Comparison of ENCODE assay signal across 8 mouse cellular contexts in the genomic region with DNA sequence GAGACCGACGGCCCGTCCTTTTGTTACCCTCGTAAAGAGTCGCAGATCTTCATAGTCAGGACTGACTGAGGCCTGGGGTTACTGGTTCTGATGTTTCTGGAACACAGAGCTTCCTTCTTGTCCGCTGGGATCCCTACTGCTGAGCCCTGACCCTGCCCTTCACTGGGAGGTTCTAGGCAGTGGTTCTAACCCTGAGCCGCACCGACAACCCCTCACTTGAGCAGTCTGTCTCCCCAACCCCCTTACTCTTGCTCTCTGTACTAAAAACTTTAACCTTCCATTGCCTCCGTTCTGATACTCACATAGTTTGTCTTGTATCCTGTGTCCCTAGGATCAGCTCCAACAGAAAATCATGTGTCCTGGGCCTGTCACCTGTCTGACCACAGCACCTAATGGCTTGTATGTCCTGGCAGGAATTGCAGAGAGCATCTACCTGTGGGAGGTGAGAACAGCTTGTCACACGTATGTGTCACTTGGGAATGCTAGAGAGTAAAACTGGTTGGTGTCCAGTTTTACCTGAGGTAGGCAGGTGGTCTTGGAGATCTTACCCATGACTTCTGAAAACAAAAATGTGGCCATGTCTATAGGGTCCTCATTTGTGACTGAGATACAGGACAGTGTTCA. TPM values are rescaled to one million over a fixed set of nuclear protein-coding genes. Genes with fewer than 3 reads are reported as not detected.
DNase-seq lines count a peak whose midpoint lies in the region; ATAC-seq and TF ChIP-seq lines count a peak whose summit lies in the region.

No protein-coding gene starts in this region.

- no peak for DNase-seq in heart, postnatal 14 days
- no peak for DNase-seq in MEL (ENCODE audit: low read depth, low spot score)
- DNase-seq in hindbrain, embryonic 10.5 days (ENCODE audit: low spot score), result no peak
- no peak for DNase-seq in midbrain, embryonic 11.5 days (ENCODE audit: low spot score, missing footprints)
- no peak for DNase-seq in ovary, adult 18-20 months (ENCODE audit: low spot score)
- no peak for DNase-seq in cerebellum, adult 11 months
- DNase-seq in adrenal gland, postnatal 25 days, result no peak

- no peak for TF ChIP-seq CTCF in MEL (IDR thresholded peaks at IDR 0.05 in 2 of 3, conservative IDR thresholded peaks at IDR 0.05 in 1 of 3; ENCODE audit: control insufficient read depth in 1 of 3, insufficient read depth in 1 of 3, low read depth in 2 of 3, low read length in 3 of 3, poor library complexity in 1 of 3, severe bottlenecking in 1 of 3)

- H3K4me3 ChIP-seq in heart, embryonic 14.5 days (ENCODE audit: control insufficient read depth in 1 of 2, insufficient read depth in 1 of 2, low read depth in 1 of 2, low read length in 2 of 2), result peak overlapping the region; percentile 89 to 92
- H3K4me3 ChIP-seq in MEL (ENCODE audit: control insufficient read depth in 1 of 2, insufficient read depth in 1 of 2, low read depth in 2 of 2, low read length in 2 of 2), result peak overlapping the region; percentile 70 to 83
- H3K4me3 ChIP-seq in hindbrain, embryonic 10.5 days, result peak overlapping the region; percentile 98
- peak overlapping the region; percentile 94 for H3K4me3 ChIP-seq in midbrain, embryonic 11.5 days (ENCODE audit: low read depth, low read length)

- H3K79me2 ChIP-seq in MEL (ENCODE audit: control insufficient read depth, insufficient read depth, low read length, poor library complexity), result peaks cover 11% of the 10 kb centered on the region

- peak overlapping the region; percentile 90 for H3K4me2 ChIP-seq in heart, embryonic 14.5 days (ENCODE audit: low read length)
- H3K4me2 ChIP-seq in midbrain, embryonic 11.5 days, result peak overlapping the region; percentile 81

- TF ChIP-seq RAD21 in MEL (IDR thresholded peaks at IDR 0.05; ENCODE audit: low read depth, low read length), result no peak

- intact Hi-C loops in heart, postnatal 14 days (cut with DNase I), result loop anchor here (10.0 kb wide), 2 partner anchors 174 to 284 kb away; a partner anchor contains a TSS

- peak overlapping the region; percentile 86 for H3K9ac ChIP-seq in heart, embryonic 14.5 days (ENCODE audit: low read length)
- H3K9ac ChIP-seq in MEL (ENCODE audit: control insufficient read depth, low read depth, low read length, poor library complexity, severe bottlenecking), result peak overlapping the region; percentile 85
- H3K9ac ChIP-seq in midbrain, embryonic 11.5 days (ENCODE audit: low read length), result peak overlapping the region; percentile 86

- H3K27me3 ChIP-seq in heart, embryonic 14.5 days (ENCODE audit: control insufficient read depth, insufficient read depth, low read length), result no peaks in the 10 kb centered on the region
- H3K27me3 ChIP-seq in MEL (ENCODE audit: control insufficient read depth in 1 of 2, insufficient read depth in 2 of 2, low read length in 2 of 2), result no peaks in the 10 kb centered on the region
- H3K27me3 ChIP-seq in hindbrain, embryonic 10.5 days (ENCODE audit: insufficient read depth, poor library complexity, severe bottlenecking), result peaks cover 15% of the 10 kb centered on the region
- no peaks in the 10 kb centered on the region for H3K27me3 ChIP-seq in midbrain, embryonic 11.5 days (ENCODE audit: control insufficient read depth, insufficient read depth, low read length)

- peaks cover 3 to 8% of the 10 kb centered on the region in 2 experiments for H3K4me1 ChIP-seq in heart, embryonic 14.5 days (ENCODE audit: control insufficient read depth in 2 of 2, insufficient read depth in 2 of 2, low read length in 2 of 2)
- peaks cover 0 to 12% of the 10 kb centered on the region in 2 experiments; a peak in 3 of 4 replicates for H3K4me1 ChIP-seq in MEL (ENCODE audit: control insufficient read depth in 1 of 2, insufficient read depth in 2 of 2, low read length in 2 of 2)
- H3K4me1 ChIP-seq in hindbrain, embryonic 10.5 days (replicated peaks), result peaks cover 33% of the 10 kb centered on the region
- peaks cover 10% of the 10 kb centered on the region for H3K4me1 ChIP-seq in midbrain, embryonic 11.5 days (ENCODE audit: control insufficient read depth, insufficient read depth, low read length)

- TF ChIP-seq POLR2A in MEL (IDR thresholded peaks at IDR 0.05; ENCODE audit: control insufficient read depth in 1 of 2, insufficient read depth in 1 of 2, low read depth in 1 of 2, low read length in 2 of 2, poor library complexity in 1 of 2), result no peak

- ATAC-seq in heart, embryonic 14.5 days (ENCODE audit: insufficient number of reproducible peaks, insufficient read depth, low FRiP score, low read depth), result no peak
- ATAC-seq in midbrain, embryonic 11.5 days (ENCODE audit: low FRiP score), result no peak

- WGBS in heart, embryonic 14.5 days, result 15% methylated on average over 10 of the region's 10 CpGs
- WGBS in hindbrain, embryonic 10.5 days, result 17% methylated on average over 10 of the region's 10 CpGs
- WGBS in midbrain, embryonic 11.5 days, result 20% methylated on average over 10 of the region's 10 CpGs

- H3K27ac ChIP-seq in heart, embryonic 14.5 days (replicated peaks in 1 of 2; ENCODE audit: control insufficient read depth in 1 of 2, insufficient read depth in 1 of 2, low read depth in 2 of 2, low read length in 2 of 2), result no peak overlapping the region; a peak in 1 of 4 replicates
- peak overlapping the region; percentile 37 for H3K27ac ChIP-seq in MEL (ENCODE audit: control insufficient read depth, low read depth, low read length)
- peak overlapping the region; percentile 91 for H3K27ac ChIP-seq in hindbrain, embryonic 10.5 days
- H3K27ac ChIP-seq in midbrain, embryonic 11.5 days (ENCODE audit: low read depth, low read length), result no peak overlapping the region

- no peaks in the 10 kb centered on the region for H3K9me3 ChIP-seq in heart, embryonic 14.5 days (ENCODE audit: control insufficient read depth, low read length)
- no peaks in the 10 kb centered on the region for H3K9me3 ChIP-seq in MEL (replicated peaks; ENCODE audit: insufficient read depth, low read length)
- no peaks in the 10 kb centered on the region for H3K9me3 ChIP-seq in hindbrain, embryonic 10.5 days
- H3K9me3 ChIP-seq in midbrain, embryonic 11.5 days (ENCODE audit: control insufficient read depth, low read length), result no peaks in the 10 kb centered on the region

- peaks cover 48% of the 10 kb centered on the region for H3K36me3 ChIP-seq in heart, embryonic 14.5 days (ENCODE audit: control insufficient read depth, insufficient read depth, low read length)
- H3K36me3 ChIP-seq in MEL (ENCODE audit: control insufficient read depth in 1 of 2, insufficient read depth in 2 of 2, low read length in 2 of 2), result peaks cover 2 to 8% of the 10 kb centered on the region in 2 experiments; a peak in 2 of 4 replicates
- peaks cover 48% of the 10 kb centered on the region for H3K36me3 ChIP-seq in hindbrain, embryonic 10.5 days
- H3K36me3 ChIP-seq in midbrain, embryonic 11.5 days (ENCODE audit: control insufficient read depth, insufficient read depth, low read length), result peaks cover 20% of the 10 kb centered on the region

- TF ChIP-seq EP300 in MEL (IDR thresholded peaks at IDR 0.05; ENCODE audit: low read depth in 1 of 2, low read length in 2 of 2), result no peak

RNA-seq across cellular contexts. Expression of a gene that starts 0.8 kb away (rescaled TPM):
- 73.2 and 84.4 TPM in 2 replicates for polyA plus RNA-seq in heart, embryonic 14.5 days (2014; fragmentation: Nextera tagmentation; extraction: Ambion mirVana)
- 10 to 100 TPM; 21.7 to 24.0 TPM for total RNA-seq in heart, postnatal 14 days (2021)
- total RNA-seq in MEL (2012; rRNA removed), result 94.5 and 107 TPM in 2 replicates
- polyA plus RNA-seq in MEL (2012; ENCODE audit: insufficient read depth in 1 of 2, insufficient read length in 2 of 2, low read depth in 1 of 2, low replicate concordance in 2 of 2, missing spikeins in 1 of 2), result 10 to 100 TPM in 1 of 2 experiments, not detected in 1; 89.5 TPM
- 128 and 140 TPM in 2 replicates for polyA plus RNA-seq in hindbrain, embryonic 10.5 days (2016; fragmentation: Nextera tagmentation; extraction: Ambion mirVana)
- 92.7 and 98.4 TPM in 2 replicates for polyA plus RNA-seq in midbrain, embryonic 11.5 days (2014; fragmentation: Nextera tagmentation; extraction: Ambion mirVana)
- total RNA-seq in adrenal gland, postnatal 25 days (2021), result 32.4 and 35.5 TPM in 2 replicates

RNA-seq across cellular contexts. Expression of a gene that starts 9.7 kb away (rescaled TPM):
- polyA plus RNA-seq in heart, embryonic 14.5 days (2014; fragmentation: Nextera tagmentation; extraction: Ambion mirVana), result 0.09 and 0.18 TPM in 2 replicates
- under 1 TPM; 0.10 to 0.19 TPM for total RNA-seq in heart, postnatal 14 days (2021)
- total RNA-seq in MEL (2012; rRNA removed), result 0.16 and 0.42 TPM in 2 replicates
- polyA plus RNA-seq in MEL (2012; ENCODE audit: insufficient read depth in 1 of 2, insufficient read length in 2 of 2, low read depth in 1 of 2, low replicate concordance in 2 of 2, missing spikeins in 1 of 2), result 1 to 10 TPM in 1 of 2 experiments, not detected in 1; 1.1 TPM
- polyA plus RNA-seq in hindbrain, embryonic 10.5 days (2016; fragmentation: Nextera tagmentation; extraction: Ambion mirVana), result 0.35 TPM in 2 replicates
- 0.22 and 0.38 TPM in 2 replicates for polyA plus RNA-seq in midbrain, embryonic 11.5 days (2014; fragmentation: Nextera tagmentation; extraction: Ambion mirVana)
- 0.12 TPM in 1 of 2 replicates, not detected in the other for total RNA-seq in adrenal gland, postnatal 25 days (2021)

RNA-seq across cellular contexts. Expression of a gene that starts 23.3 kb away (rescaled TPM):
- 16.2 and 20.3 TPM in 2 replicates for polyA plus RNA-seq in heart, embryonic 14.5 days (2014; fragmentation: Nextera tagmentation; extraction: Ambion mirVana)
- total RNA-seq in heart, postnatal 14 days (2021), result 100 to 1,000 TPM; 124 to 125 TPM
- 58.2 and 62.0 TPM in 2 replicates for total RNA-seq in MEL (2012; rRNA removed)
- 100 to 1,000 TPM in 1 of 2 experiments, not detected in 1; 150 TPM for polyA plus RNA-seq in MEL (2012; ENCODE audit: insufficient read depth in 1 of 2, insufficient read length in 2 of 2, low read depth in 1 of 2, low replicate concordance in 2 of 2, missing spikeins in 1 of 2)
- polyA plus RNA-seq in hindbrain, embryonic 10.5 days (2016; fragmentation: Nextera tagmentation; extraction: Ambion mirVana), result 11.8 and 13.1 TPM in 2 replicates
- polyA plus RNA-seq in midbrain, embryonic 11.5 days (2014; fragmentation: Nextera tagmentation; extraction: Ambion mirVana), result 11.9 and 13.5 TPM in 2 replicates
- 159 and 161 TPM in 2 replicates for total RNA-seq in adrenal gland, postnatal 25 days (2021)

RNA-seq across cellular contexts. Expression of a gene that starts 27.6 kb away (rescaled TPM):
- 265 and 275 TPM in 2 replicates for polyA plus RNA-seq in heart, embryonic 14.5 days (2014; fragmentation: Nextera tagmentation; extraction: Ambion mirVana)
- total RNA-seq in heart, postnatal 14 days (2021), result 10 to 100 TPM; 36.2 to 45.9 TPM
- 8.7 and 9.1 TPM in 2 replicates for total RNA-seq in MEL (2012; rRNA removed)
- 10 to 100 TPM in 1 of 2 experiments, not detected in 1; 25.3 TPM for polyA plus RNA-seq in MEL (2012; ENCODE audit: insufficient read depth in 1 of 2, insufficient read length in 2 of 2, low read depth in 1 of 2, low replicate concordance in 2 of 2, missing spikeins in 1 of 2)
- polyA plus RNA-seq in hindbrain, embryonic 10.5 days (2016; fragmentation: Nextera tagmentation; extraction: Ambion mirVana), result 201 and 223 TPM in 2 replicates
- 158 and 160 TPM in 2 replicates for polyA plus RNA-seq in midbrain, embryonic 11.5 days (2014; fragmentation: Nextera tagmentation; extraction: Ambion mirVana)
- total RNA-seq in adrenal gland, postnatal 25 days (2021), result 28.3 and 29.8 TPM in 2 replicates

RNA-seq across cellular contexts. Expression of a gene that starts 33.9 kb away (rescaled TPM):
- polyA plus RNA-seq in heart, embryonic 14.5 days (2014; fragmentation: Nextera tagmentation; extraction: Ambion mirVana), result 1.9 and 2.8 TPM in 2 replicates
- 1 to 10 TPM; 2.2 to 2.6 TPM for total RNA-seq in heart, postnatal 14 days (2021)
- 11.8 and 12.5 TPM in 2 replicates for total RNA-seq in MEL (2012; rRNA removed)
- 10 to 100 TPM in 1 of 2 experiments, not detected in 1; 17.2 TPM for polyA plus RNA-seq in MEL (2012; ENCODE audit: insufficient read depth in 1 of 2, insufficient read length in 2 of 2, low read depth in 1 of 2, low replicate concordance in 2 of 2, missing spikeins in 1 of 2)
- polyA plus RNA-seq in hindbrain, embryonic 10.5 days (2016; fragmentation: Nextera tagmentation; extraction: Ambion mirVana), result 11.1 and 15.0 TPM in 2 replicates
- polyA plus RNA-seq in midbrain, embryonic 11.5 days (2014; fragmentation: Nextera tagmentation; extraction: Ambion mirVana), result 4.2 and 6.2 TPM in 2 replicates
- 5.2 and 5.8 TPM in 2 replicates for total RNA-seq in adrenal gland, postnatal 25 days (2021)

Comparison
In these comparisons a context has a peak if more than half of its experiments do, and no peak if none do; other contexts are left out.
1. H3K27ac ChIP-seq: peak in MEL (single experiment) and hindbrain, embryonic 10.5 days (single experiment); none in heart, embryonic 14.5 days (0 of 2) and midbrain, embryonic 11.5 days (single experiment).
2. Peak in every context shown above with its lines, with median percentiles within 50 percentile points of each other: H3K4me3 ChIP-seq and H3K9ac ChIP-seq.